Mouse (Mus musculus): ENCODE results near the gene Olfr46. TPM values are rescaled to one million over a fixed set of nuclear protein-coding genes. Genes with fewer than 3 reads are reported as not detected.

Olfr46 gene
- not detected for polyA plus RNA-seq (2014; fragmentation: Illumina TruSeq; extraction: RNeasy Lipid Tissue Mini Kit (QIAGEN cat#74804); ENCODE audit: low read depth, low replicate concordance)

DNA sequence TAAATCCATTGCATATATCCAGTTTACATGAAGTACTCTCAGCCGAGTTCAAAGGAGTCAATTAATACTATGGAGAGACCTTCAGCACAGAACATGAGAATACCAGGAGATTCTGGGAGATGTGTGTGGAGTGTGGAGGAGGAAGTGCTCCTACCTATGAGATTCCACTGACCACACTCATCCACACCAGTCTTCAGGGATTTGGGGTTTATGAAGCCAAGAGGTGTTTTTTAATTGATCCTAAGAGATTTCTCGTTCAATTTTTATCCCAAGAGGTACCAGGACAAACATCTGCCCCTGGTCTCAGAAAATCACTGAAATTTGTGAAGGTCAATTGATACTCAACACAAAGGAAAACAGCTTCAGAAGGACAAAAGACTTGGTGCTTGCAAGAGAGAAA is at the start of gene Olfr46:
Olfr46 (plus strand) TSS at position 301 of the 400 bp plus-strand sequence.

DNA sequence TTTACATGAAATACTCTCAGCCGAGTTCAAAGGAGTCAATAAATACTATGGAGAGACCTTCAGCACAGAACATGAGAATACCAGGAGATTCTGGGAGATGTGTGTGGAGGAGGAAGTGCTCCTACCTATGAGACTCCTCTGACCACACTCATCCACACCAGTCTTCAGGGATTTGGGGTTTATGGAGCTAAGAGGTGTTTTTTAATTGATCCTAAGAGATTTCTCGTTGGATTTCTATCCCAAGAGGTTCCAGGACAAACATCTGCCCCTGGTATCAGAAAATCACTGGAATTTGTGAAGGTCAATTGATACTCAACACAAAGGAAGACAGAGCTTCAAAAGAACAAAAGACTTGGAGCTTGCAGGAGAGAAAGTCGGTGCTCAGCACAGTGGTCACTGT is 33.5 kb upstream of the Olfr46 start, which contains the start of gene Olfr538:
Olfr538 (plus strand) TSS at position 301 of the 400 bp plus-strand sequence.

DNA sequence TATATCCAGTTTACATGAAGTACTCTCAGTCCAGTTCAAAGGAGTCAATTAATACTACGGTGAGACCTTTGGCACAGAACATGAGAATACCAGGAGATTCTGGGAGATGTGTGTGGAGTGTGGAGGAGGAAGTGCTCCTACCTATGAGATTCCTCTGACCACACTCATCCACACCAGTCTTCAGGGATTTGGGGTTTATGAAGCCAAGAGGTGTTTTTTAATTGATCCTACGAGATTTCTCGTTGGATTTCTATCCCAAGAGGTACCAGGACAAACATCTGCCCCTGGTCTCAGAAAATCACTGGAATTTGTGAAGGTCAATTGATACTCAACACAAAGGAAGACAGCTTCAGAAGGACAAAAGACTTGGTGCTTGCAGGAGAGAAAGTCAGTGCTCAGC is 27.6 kb downstream of the Olfr46 start, which contains the start of gene Olfr61:
Olfr61 (plus strand) TSS at position 301 of the 400 bp plus-strand sequence.

DNA sequence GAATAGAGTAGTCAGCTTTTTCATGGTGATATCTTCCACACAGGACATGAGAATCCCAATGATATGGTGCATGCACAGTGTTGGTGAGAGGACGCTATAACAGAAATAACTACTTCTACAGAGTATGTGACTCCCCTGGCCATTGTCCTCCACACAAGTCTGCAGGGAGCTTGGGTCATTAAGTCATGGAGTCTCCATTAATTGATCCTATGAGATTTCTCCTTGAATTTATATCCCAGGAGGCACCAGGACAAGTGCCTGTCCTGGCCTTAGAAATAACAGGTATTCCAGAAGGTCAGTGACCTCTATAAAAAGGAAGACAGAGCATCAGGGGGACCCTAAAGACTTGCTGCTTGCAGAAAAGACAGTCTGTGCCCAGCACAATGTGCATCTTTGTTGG is 45.1 kb downstream of the Olfr46 start, which contains the start of gene Olfr53:
Olfr53 (plus strand) TSS at position 301 of the 400 bp plus-strand sequence.

DNA sequence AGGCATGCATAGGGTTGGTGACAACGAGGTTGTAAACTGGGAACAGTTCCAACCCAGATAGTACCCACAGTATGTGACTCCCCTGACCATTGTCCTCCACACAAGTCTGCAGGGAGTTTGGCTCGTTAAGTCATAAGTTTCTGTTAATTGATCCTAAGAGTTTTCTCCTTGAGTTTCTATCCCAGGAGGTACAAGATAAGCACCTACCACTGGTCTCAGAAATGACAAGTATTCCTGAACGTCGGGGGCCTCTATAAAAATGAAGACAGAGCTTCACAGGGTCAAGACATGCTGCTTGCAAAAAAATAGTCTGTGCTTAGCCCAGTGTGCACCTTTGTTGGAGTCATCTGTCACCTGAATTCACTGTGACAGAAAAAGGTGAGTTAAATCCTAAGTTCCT is 58.6 kb downstream of the Olfr46 start, which contains the start of gene Olfr539:
Olfr539 (plus strand) TSS at position 301 of the 400 bp plus-strand sequence.

Other genes starting within 250 kb of the Olfr46 start
- gene Olfr60, start 239.6 kb upstream of the Olfr46 start, polyA plus RNA-seq (2014; fragmentation: Illumina TruSeq; extraction: RNeasy Lipid Tissue Mini Kit (QIAGEN cat#74804); ENCODE audit: low read depth, low replicate concordance): not detected
- gene Olfr530, start 224.9 kb upstream of the Olfr46 start, polyA plus RNA-seq (2014; fragmentation: Illumina TruSeq; extraction: RNeasy Lipid Tissue Mini Kit (QIAGEN cat#74804); ENCODE audit: low read depth, low replicate concordance): not detected
- not detected for gene Olfr531, start 198.4 kb upstream of the Olfr46 start, polyA plus RNA-seq (2014; fragmentation: Illumina TruSeq; extraction: RNeasy Lipid Tissue Mini Kit (QIAGEN cat#74804); ENCODE audit: low read depth, low replicate concordance)
- gene Olfr532, start 179.6 kb upstream of the Olfr46 start, polyA plus RNA-seq (2014; fragmentation: Illumina TruSeq; extraction: RNeasy Lipid Tissue Mini Kit (QIAGEN cat#74804); ENCODE audit: low read depth, low replicate concordance): not detected
- gene Olfr533, start 137.9 kb upstream of the Olfr46 start, polyA plus RNA-seq (2014; fragmentation: Illumina TruSeq; extraction: RNeasy Lipid Tissue Mini Kit (QIAGEN cat#74804); ENCODE audit: low read depth, low replicate concordance): not detected
- not detected for gene Olfr535, start 117.1 kb upstream of the Olfr46 start, polyA plus RNA-seq (2014; fragmentation: Illumina TruSeq; extraction: RNeasy Lipid Tissue Mini Kit (QIAGEN cat#74804); ENCODE audit: low read depth, low replicate concordance)
- 0.07 TPM for gene Olfr536, start 93.9 kb upstream of the Olfr46 start, polyA plus RNA-seq (2014; fragmentation: Illumina TruSeq; extraction: RNeasy Lipid Tissue Mini Kit (QIAGEN cat#74804); ENCODE audit: low read depth, low replicate concordance)
- not detected for gene Olfr538, start 33.4 kb upstream of the Olfr46 start, polyA plus RNA-seq (2014; fragmentation: Illumina TruSeq; extraction: RNeasy Lipid Tissue Mini Kit (QIAGEN cat#74804); ENCODE audit: low read depth, low replicate concordance)
- not detected for gene Olfr61, start 27.7 kb downstream of the Olfr46 start, polyA plus RNA-seq (2014; fragmentation: Illumina TruSeq; extraction: RNeasy Lipid Tissue Mini Kit (QIAGEN cat#74804); ENCODE audit: low read depth, low replicate concordance)
- gene Olfr53, start 45.2 kb downstream of the Olfr46 start, polyA plus RNA-seq (2014; fragmentation: Illumina TruSeq; extraction: RNeasy Lipid Tissue Mini Kit (QIAGEN cat#74804); ENCODE audit: low read depth, low replicate concordance): not detected
- gene Olfr539, start 58.7 kb downstream of the Olfr46 start, polyA plus RNA-seq (2014; fragmentation: Illumina TruSeq; extraction: RNeasy Lipid Tissue Mini Kit (QIAGEN cat#74804); ENCODE audit: low read depth, low replicate concordance): not detected
- not detected for gene Olfr45, start 80.7 kb downstream of the Olfr46 start, polyA plus RNA-seq (2014; fragmentation: Illumina TruSeq; extraction: RNeasy Lipid Tissue Mini Kit (QIAGEN cat#74804); ENCODE audit: low read depth, low replicate concordance)
- gene Olfr541, start 96.0 kb downstream of the Olfr46 start, polyA plus RNA-seq (2014; fragmentation: Illumina TruSeq; extraction: RNeasy Lipid Tissue Mini Kit (QIAGEN cat#74804); ENCODE audit: low read depth, low replicate concordance): not detected
- 1,170 TPM for gene Cyp2e1, start 162.5 kb downstream of the Olfr46 start, polyA plus RNA-seq (2014; fragmentation: Illumina TruSeq; extraction: RNeasy Lipid Tissue Mini Kit (QIAGEN cat#74804); ENCODE audit: low read depth, low replicate concordance)
- gene Syce1, start 186.6 kb downstream of the Olfr46 start, polyA plus RNA-seq (2014; fragmentation: Illumina TruSeq; extraction: RNeasy Lipid Tissue Mini Kit (QIAGEN cat#74804); ENCODE audit: low read depth, low replicate concordance): 8.2 TPM
- 0.36 TPM for gene Zfp941, start 220.9 kb downstream of the Olfr46 start, polyA plus RNA-seq (2014; fragmentation: Illumina TruSeq; extraction: RNeasy Lipid Tissue Mini Kit (QIAGEN cat#74804); ENCODE audit: low read depth, low replicate concordance)
- 1.8 TPM for gene Urah, start 233.7 kb downstream of the Olfr46 start, polyA plus RNA-seq (2014; fragmentation: Illumina TruSeq; extraction: RNeasy Lipid Tissue Mini Kit (QIAGEN cat#74804); ENCODE audit: low read depth, low replicate concordance)
- not detected for gene Scgb1c1, start 244.3 kb downstream of the Olfr46 start, polyA plus RNA-seq (2014; fragmentation: Illumina TruSeq; extraction: RNeasy Lipid Tissue Mini Kit (QIAGEN cat#74804); ENCODE audit: low read depth, low replicate concordance)
- 3.4 TPM for gene Odf3, start 246.5 kb downstream of the Olfr46 start, polyA plus RNA-seq (2014; fragmentation: Illumina TruSeq; extraction: RNeasy Lipid Tissue Mini Kit (QIAGEN cat#74804); ENCODE audit: low read depth, low replicate concordance)